ENCODE assay signal across 10 mouse cellular contexts in genomic region chr9:63721573-63722275, GRCm38 (mm10). TPM values are rescaled to one million over a fixed set of nuclear protein-coding genes. Genes with fewer than 3 reads are reported as not detected.
DNase-seq lines count a peak whose midpoint lies in the region; ATAC-seq and TF ChIP-seq lines count a peak whose summit lies in the region.
"Had no signal": no experiment of that assay in that cellular context is flagged by ENCODE, and none has a peak within 500 bp of the region (broad histone marks: within the 10 kb centered on the region; RNA-seq: fewer than 3 reads in every experiment).

No protein-coding gene starts in this region.

- DNase-seq in heart, postnatal 10 days: no peak
- no peak for DNase-seq in midbrain, postnatal 0 days (ENCODE audit: low spot score)
- no peak for DNase-seq in midbrain, embryonic 11.5 days (ENCODE audit: low spot score, missing footprints)
- DNase-seq in forebrain, postnatal 0 days: no peak
- no peak for DNase-seq in midbrain, embryonic 10.5 days (ENCODE audit: low spot score)
- DNase-seq: kidney, postnatal 36 days had no signal

- no peaks in the 10 kb centered on the region for H3K9me3 ChIP-seq in heart, embryonic 15.5 days (replicated peaks)
- no peaks in the 10 kb centered on the region for H3K9me3 ChIP-seq in midbrain, postnatal 0 days (ENCODE audit: low read length)
- no peaks in the 10 kb centered on the region for H3K9me3 ChIP-seq in midbrain, embryonic 11.5 days (ENCODE audit: control insufficient read depth, low read length)
- no peaks in the 10 kb centered on the region for H3K9me3 ChIP-seq in forebrain, postnatal 0 days (ENCODE audit: low read length)
- H3K9me3 ChIP-seq in midbrain, embryonic 10.5 days (replicated peaks): no peaks in the 10 kb centered on the region
- H3K9me3 ChIP-seq: limb, embryonic 15.5 days had no signal

- no peak overlapping the region for H3K4me2 ChIP-seq in heart, embryonic 15.5 days
- no peak overlapping the region for H3K4me2 ChIP-seq in midbrain, postnatal 0 days (ENCODE audit: low read depth, low read length, poor library complexity, severe bottlenecking)
- no peak overlapping the region for H3K4me2 ChIP-seq in midbrain, embryonic 11.5 days
- H3K4me2 ChIP-seq in forebrain, postnatal 0 days (ENCODE audit: low read depth): no peak overlapping the region
- H3K4me2 ChIP-seq: limb, embryonic 15.5 days had no signal

- no peak overlapping the region for H3K9ac ChIP-seq in heart, embryonic 15.5 days
- no peak overlapping the region for H3K9ac ChIP-seq in midbrain, postnatal 0 days (replicated peaks; ENCODE audit: low read length, poor library complexity, severe bottlenecking)
- no peak overlapping the region for H3K9ac ChIP-seq in midbrain, embryonic 11.5 days (ENCODE audit: low read length)
- H3K9ac ChIP-seq in forebrain, postnatal 0 days: no peak overlapping the region
- H3K9ac ChIP-seq: limb, embryonic 15.5 days had no signal

- no peaks in the 10 kb centered on the region for H3K36me3 ChIP-seq in heart, embryonic 15.5 days
- no peaks in the 10 kb centered on the region for H3K36me3 ChIP-seq in midbrain, postnatal 0 days (ENCODE audit: insufficient read depth, low read length)
- peaks cover 2% of the 10 kb centered on the region; the same call in 1 of the 2 replicates for H3K36me3 ChIP-seq in midbrain, embryonic 11.5 days (ENCODE audit: control insufficient read depth, insufficient read depth, low read length)
- no peaks in the 10 kb centered on the region for H3K36me3 ChIP-seq in small intestine, adult 2 months (ENCODE audit: control insufficient read depth, insufficient read depth, low read length)
- H3K36me3 ChIP-seq in forebrain, postnatal 0 days (ENCODE audit: insufficient read depth): no peaks in the 10 kb centered on the region
- peaks cover 39% of the 10 kb centered on the region for H3K36me3 ChIP-seq in midbrain, embryonic 10.5 days

- no peaks in the 10 kb centered on the region for H3K27me3 ChIP-seq in heart, embryonic 15.5 days
- H3K27me3 ChIP-seq in midbrain, postnatal 0 days (ENCODE audit: insufficient read depth, low read length): no peaks in the 10 kb centered on the region
- no peaks in the 10 kb centered on the region for H3K27me3 ChIP-seq in midbrain, embryonic 11.5 days (ENCODE audit: control insufficient read depth, insufficient read depth, low read length)
- H3K27me3 ChIP-seq in small intestine, adult 2 months (ENCODE audit: control insufficient read depth, insufficient read depth, low read length): no peaks in the 10 kb centered on the region
- H3K27me3 ChIP-seq in forebrain, postnatal 0 days (ENCODE audit: insufficient read depth, low read length): no peaks in the 10 kb centered on the region
- no peaks in the 10 kb centered on the region for H3K27me3 ChIP-seq in midbrain, embryonic 10.5 days (ENCODE audit: low read depth, poor library complexity, severe bottlenecking)
- H3K27me3 ChIP-seq: limb, embryonic 15.5 days had no signal

- ATAC-seq in heart, embryonic 15.5 days (replicated peaks; ENCODE audit: insufficient number of reproducible peaks, insufficient read depth, low FRiP score, low read depth): no peak
- no peak for ATAC-seq in midbrain, postnatal 0 days (ENCODE audit: low FRiP score)
- no peak for ATAC-seq in midbrain, embryonic 11.5 days (ENCODE audit: low FRiP score)
- no peak for ATAC-seq in forebrain, postnatal 0 days

- no peak for TF ChIP-seq POLR2A in embryonic fibroblast, embryonic 13.5 days (IDR thresholded peaks at IDR 0.05; ENCODE audit: low read depth, low read length)
- TF ChIP-seq POLR2A in small intestine, adult 2 months (IDR thresholded peaks at IDR 0.05; ENCODE audit: low read depth, low read length): no peak

- H3K27ac ChIP-seq in heart, embryonic 15.5 days: peak overlapping the region; percentile 18
- H3K27ac ChIP-seq in midbrain, postnatal 0 days (ENCODE audit: low read depth, low read length): 0 out of 2 replicates have a peak overlapping the region, but pooled peaks have one; percentile 7
- H3K27ac ChIP-seq in midbrain, embryonic 11.5 days (ENCODE audit: low read depth, low read length): no peak overlapping the region
- H3K27ac ChIP-seq in embryonic fibroblast, embryonic 13.5 days (ENCODE audit: insufficient read depth, low read length): peak overlapping the region; percentile 10; the same call in 1 of the 2 replicates
- peak overlapping the region; percentile 34; the same call in 1 of the 2 replicates for H3K27ac ChIP-seq in small intestine, adult 2 months (ENCODE audit: insufficient read depth, low read depth, low read length)
- no peak overlapping the region for H3K27ac ChIP-seq in forebrain, postnatal 0 days (ENCODE audit: low read depth, low read length)
- H3K27ac ChIP-seq in midbrain, embryonic 10.5 days (replicated peaks): no peak overlapping the region
- H3K27ac ChIP-seq: limb, embryonic 15.5 days had no signal

- H3K4me3 ChIP-seq in heart, embryonic 15.5 days: no peak overlapping the region
- H3K4me3 ChIP-seq in midbrain, postnatal 0 days (ENCODE audit: low read depth, low read length): no peak overlapping the region
- H3K4me3 ChIP-seq in midbrain, embryonic 11.5 days (ENCODE audit: low read depth, low read length): no peak overlapping the region
- H3K4me3 ChIP-seq in embryonic fibroblast, embryonic 13.5 days (ENCODE audit: insufficient read depth, low read length): no peak overlapping the region
- no peak overlapping the region for H3K4me3 ChIP-seq in small intestine, adult 2 months (ENCODE audit: low read depth, low read length)
- no peak overlapping the region for H3K4me3 ChIP-seq in forebrain, postnatal 0 days (ENCODE audit: low read depth, low read length)
- H3K4me3 ChIP-seq in midbrain, embryonic 10.5 days: no peak overlapping the region
- H3K4me3 ChIP-seq: limb, embryonic 15.5 days had no signal

- intact Hi-C loops in heart, postnatal 10 days (cut with DNase I): no loop called here

- peaks cover 92% of the 10 kb centered on the region for H3K4me1 ChIP-seq in heart, embryonic 15.5 days (replicated peaks)
- H3K4me1 ChIP-seq in midbrain, postnatal 0 days (ENCODE audit: insufficient read depth, low read length): 0 out of 2 replicates have a peak, but pooled peaks cover 2% of the 10 kb centered on the region
- peaks cover 2% of the 10 kb centered on the region for H3K4me1 ChIP-seq in midbrain, embryonic 11.5 days (ENCODE audit: control insufficient read depth, insufficient read depth, low read length)
- peaks cover 54% of the 10 kb centered on the region for H3K4me1 ChIP-seq in embryonic fibroblast, embryonic 13.5 days (ENCODE audit: control insufficient read depth, insufficient read depth, low read length)
- peaks cover 36% of the 10 kb centered on the region for H3K4me1 ChIP-seq in small intestine, adult 2 months (ENCODE audit: control insufficient read depth, insufficient read depth, insufficient read length, low read length)
- no peaks in the 10 kb centered on the region for H3K4me1 ChIP-seq in forebrain, postnatal 0 days (ENCODE audit: insufficient read depth)
- H3K4me1 ChIP-seq in midbrain, embryonic 10.5 days: peaks cover 40% of the 10 kb centered on the region

- WGBS in heart, embryonic 15.5 days: 77% methylated on average over 9 of the region's 9 CpGs
- 83% methylated on average over 9 of the region's 9 CpGs for WGBS in midbrain, postnatal 0 days
- WGBS in midbrain, embryonic 11.5 days: 92% methylated on average over 9 of the region's 9 CpGs
- WGBS in small intestine, adult 2 months: 46% methylated on average over 9 of the region's 9 CpGs
- WGBS in forebrain, postnatal 0 days: 92% methylated on average over 9 of the region's 9 CpGs
- 90% methylated on average over 9 of the region's 9 CpGs for WGBS in midbrain, embryonic 10.5 days

- no peak for TF ChIP-seq CTCF in midbrain, postnatal 0 days (IDR thresholded peaks at IDR 0.05)
- no peak for TF ChIP-seq CTCF in embryonic fibroblast, embryonic 13.5 days (IDR thresholded peaks at IDR 0.05; ENCODE audit: borderline replicate concordance, insufficient read depth, low read length)
- no peak for TF ChIP-seq CTCF in small intestine, adult 2 months (IDR thresholded peaks at IDR 0.05; ENCODE audit: extremely low read depth, insufficient read length, insufficient replicate concordance, low read depth, low read length)
- no peak for TF ChIP-seq CTCF in forebrain, postnatal 0 days (IDR thresholded peaks at IDR 0.05; ENCODE audit: low read depth)

RNA-seq across cellular contexts. Expression of gene Smad3, which starts 36.1 kb away (rescaled TPM):
- polyA plus RNA-seq in heart, embryonic 15.5 days (2015; fragmentation: Nextera tagmentation; extraction: Ambion mirVana): 11.6 and 14.8 TPM in 2 replicates
- total RNA-seq in heart, postnatal 10 days (2021): 10 to 100 TPM; 17.0 to 22.6 TPM
- 13.2 and 20.6 TPM in 2 replicates for total RNA-seq in midbrain, postnatal 0 days (2014; rRNA removed)
- polyA plus RNA-seq in midbrain, postnatal 0 days (2015; fragmentation: Nextera tagmentation; extraction: Ambion mirVana): 4.0 TPM in 2 replicates
- polyA plus RNA-seq in midbrain, embryonic 11.5 days (2014; fragmentation: Nextera tagmentation; extraction: Ambion mirVana): 16.5 and 16.8 TPM in 2 replicates
- 49.5 and 52.4 TPM in 2 replicates for polyA plus RNA-seq in embryonic fibroblast, embryonic 13.5 days (2011; ENCODE audit: insufficient read length, low read depth, missing spikeins)
- 13.9 and 21.6 TPM in 2 replicates for polyA plus RNA-seq in small intestine, adult 2 months (2012; rRNA removed)
- total RNA-seq in forebrain, postnatal 0 days (2014; rRNA removed): 16.0 and 17.6 TPM in 2 replicates
- 5.0 and 5.5 TPM in 2 replicates for polyA plus RNA-seq in forebrain, postnatal 0 days (2015; fragmentation: Nextera tagmentation; extraction: Ambion mirVana)
- polyA plus RNA-seq in midbrain, embryonic 10.5 days (2016; fragmentation: Nextera tagmentation; extraction: Ambion mirVana): 21.7 and 22.5 TPM in 2 replicates

Comparison
In these comparisons a context has a peak if more than half of its experiments do, and no peak if none do; other contexts are left out.
1. H3K27ac ChIP-seq: peak in heart, embryonic 15.5 days (single experiment), midbrain, postnatal 0 days (single experiment), embryonic fibroblast, embryonic 13.5 days (single experiment) and small intestine, adult 2 months (single experiment); none in midbrain, embryonic 11.5 days (single experiment), forebrain, postnatal 0 days (single experiment) and midbrain, embryonic 10.5 days (single experiment).